Mouse (Mus musculus): ENCODE results near the gene Bcl2l11. TPM values are rescaled to one million over a fixed set of nuclear protein-coding genes. Genes with fewer than 3 reads are reported as not detected.

Bcl2l11 gene
- polyA plus RNA-seq, 1 experiment = 5.2 TPM

DNA sequence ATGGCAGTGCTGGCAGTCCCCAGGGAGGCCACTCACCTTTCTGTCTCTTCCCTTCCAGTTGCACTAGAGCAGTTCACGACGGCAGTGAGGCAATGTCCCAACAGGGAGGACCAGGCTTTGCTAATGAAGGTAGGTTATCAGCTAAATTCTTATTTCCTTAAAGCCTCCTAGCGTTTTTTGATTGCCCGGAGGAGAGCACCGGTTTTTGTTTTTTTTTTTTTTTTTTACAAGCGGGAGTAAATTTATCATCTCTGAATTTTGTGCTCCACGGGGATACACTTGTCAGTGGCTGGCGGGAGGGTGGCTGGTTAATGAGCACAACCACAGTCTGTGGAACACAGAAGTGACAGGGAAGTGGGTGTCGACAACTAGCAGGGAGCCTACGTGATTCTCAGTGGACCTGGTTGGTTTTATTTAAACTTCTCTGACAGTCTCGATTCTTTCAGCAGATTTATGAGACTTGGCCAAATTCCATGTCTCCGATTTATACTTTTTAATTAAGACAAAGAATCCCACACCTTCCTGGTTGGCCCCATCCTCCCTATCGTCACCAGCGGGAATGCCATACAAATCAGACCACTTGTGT, 39.4 kb upstream of the Bcl2l11 start:
- no peaks in the 10 kb centered on the region for H3K27me3 ChIP-seq (ENCODE audit: control insufficient read depth, insufficient read depth, low read length)

DNA sequence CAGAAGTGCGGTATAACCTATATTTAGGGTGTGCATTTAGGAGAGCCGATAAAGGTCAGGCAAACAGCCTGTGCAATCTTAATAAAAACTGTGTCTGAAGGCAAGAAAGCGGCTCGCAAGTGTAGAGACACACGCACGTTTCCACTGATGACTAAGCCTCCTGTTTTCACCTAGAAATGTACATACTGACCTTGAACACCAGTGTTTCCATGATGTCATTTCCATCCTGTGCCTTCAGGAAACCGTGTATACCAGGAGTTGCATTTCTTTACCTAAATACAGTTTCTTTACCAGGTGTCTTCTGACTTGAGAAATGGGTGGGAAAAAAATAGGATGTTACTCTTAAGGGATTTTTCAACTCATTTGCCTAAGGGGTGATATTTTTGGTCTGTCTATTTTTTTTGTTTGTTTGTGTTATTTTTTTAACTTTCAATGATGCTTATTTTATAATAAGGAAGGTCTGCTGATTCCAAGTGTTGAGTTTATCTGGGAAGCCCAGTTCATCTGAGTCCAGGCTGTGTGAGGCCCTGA, 38.8 kb upstream of the Bcl2l11 start:
- Histone ChIP-seq H3K4me3 (replicated peaks; ENCODE audit: insufficient read depth, low read depth, low read length) (no peak overlapping the region), H3K27me3 (ENCODE audit: control insufficient read depth, insufficient read depth, low read length) (no peaks in the 10 kb centered on the region), H3K27ac (ENCODE audit: insufficient read depth, low read length) (no peak overlapping the region), H3K4me1 (ENCODE audit: control insufficient read depth, insufficient read depth, low read length) (no peaks in the 10 kb centered on the region)
- WGBS = 90% methylated on average over 7 of the region's 7 CpGs
- DNase-seq = no peak
- no peak for TF ChIP-seq CTCF (IDR thresholded peaks at IDR 0.05; ENCODE audit: borderline replicate concordance, insufficient read depth, low read depth, low read length)
- no peak for TF ChIP-seq POLR2A (IDR thresholded peaks at IDR 0.05; ENCODE audit: borderline replicate concordance, insufficient read depth, low read length)

More for the DNA sequence above, 39.4 kb upstream of the Bcl2l11 start:
- H3K4me1 ChIP-seq (ENCODE audit: control insufficient read depth, insufficient read depth, low read length) = no peaks in the 10 kb centered on the region
- no peak for TF ChIP-seq CTCF (IDR thresholded peaks at IDR 0.05; ENCODE audit: borderline replicate concordance, insufficient read depth, low read depth, low read length)
- no peak for TF ChIP-seq POLR2A (IDR thresholded peaks at IDR 0.05; ENCODE audit: borderline replicate concordance, insufficient read depth, low read length)
- no peak for DNase-seq
- no peak overlapping the region for H3K27ac ChIP-seq (ENCODE audit: insufficient read depth, low read length)
- 72% methylated on average over 14 of the region's 14 CpGs for WGBS
- H3K4me3 ChIP-seq (replicated peaks; ENCODE audit: insufficient read depth, low read depth, low read length) = no peak overlapping the region

DNA sequence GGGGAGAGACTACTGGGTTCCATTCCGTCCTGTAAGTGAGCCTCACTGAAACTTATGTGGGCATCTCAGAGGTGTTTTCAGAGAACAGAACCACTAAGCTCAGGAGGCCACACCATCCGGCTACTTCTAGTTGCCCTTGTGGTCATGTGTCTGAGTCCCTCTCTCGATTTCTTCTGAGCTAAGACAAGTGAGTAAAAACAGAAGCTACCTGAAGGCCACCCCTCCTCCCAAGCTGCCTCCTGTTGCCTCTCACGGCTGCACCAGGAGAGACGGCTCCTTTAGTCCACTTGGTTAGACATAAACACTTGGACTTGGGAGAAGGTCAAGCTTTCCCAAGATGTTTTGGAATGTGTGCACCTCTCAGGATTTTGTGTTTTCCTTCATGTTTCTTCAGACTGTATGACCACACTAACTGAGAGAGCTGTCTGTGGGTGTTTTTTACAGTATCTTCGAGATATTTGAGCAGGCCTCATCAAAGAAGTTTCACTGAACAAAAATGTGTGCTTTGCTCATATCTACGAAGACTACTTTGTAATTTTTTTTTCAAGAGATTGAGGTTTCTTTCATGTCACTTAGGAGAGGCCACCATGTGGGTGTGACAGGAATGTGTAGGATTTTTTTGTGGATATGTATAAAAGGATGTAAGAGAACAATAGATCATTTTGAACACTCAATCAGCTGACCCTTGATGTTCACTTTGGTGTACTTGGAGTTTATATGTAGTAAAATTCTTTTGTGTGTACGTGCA, 37.9 kb upstream of the Bcl2l11 start:
- TF ChIP-seq POLR2A (IDR thresholded peaks at IDR 0.05; ENCODE audit: borderline replicate concordance, insufficient read depth, low read length) (no peak), CTCF (IDR thresholded peaks at IDR 0.05; ENCODE audit: borderline replicate concordance, insufficient read depth, low read depth, low read length) (no peak)
- WGBS = 88% methylated on average over 8 of the region's 8 CpGs
- Histone ChIP-seq H3K4me3 (replicated peaks; ENCODE audit: insufficient read depth, low read depth, low read length) (no peak overlapping the region), H3K27ac (ENCODE audit: insufficient read depth, low read length) (no peak overlapping the region), H3K4me1 (ENCODE audit: control insufficient read depth, insufficient read depth, low read length) (no peaks in the 10 kb centered on the region), H3K27me3 (ENCODE audit: control insufficient read depth, insufficient read depth, low read length) (no peaks in the 10 kb centered on the region)
- DNase-seq = no peak

DNA sequence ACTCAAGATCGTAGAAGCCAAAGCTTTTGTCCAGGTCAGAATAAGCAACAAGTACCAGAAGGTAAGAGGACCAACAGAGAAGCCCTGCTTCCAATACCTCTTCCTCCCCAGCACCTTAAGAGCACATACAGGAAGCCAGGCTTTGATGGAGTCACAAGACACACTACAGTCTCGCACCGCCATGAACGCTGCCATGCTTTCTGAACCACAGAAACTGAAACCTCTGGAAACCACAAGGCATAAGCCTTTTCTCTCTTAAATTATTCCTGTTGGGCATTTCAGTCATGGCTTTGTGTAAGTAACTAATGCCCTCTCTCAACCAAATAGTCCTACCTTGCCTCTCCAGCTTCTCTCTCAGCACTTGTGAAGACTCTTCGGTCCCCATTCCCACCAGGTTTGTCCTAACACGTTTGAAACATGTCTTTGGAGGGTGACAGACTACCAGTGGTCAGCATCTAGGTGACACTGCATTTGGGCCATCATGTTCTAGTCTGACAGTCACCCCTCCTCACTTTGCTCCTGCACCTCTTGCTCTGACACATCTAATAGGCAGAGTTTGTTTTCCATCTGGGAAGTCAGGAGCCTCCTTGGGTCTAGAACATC, 35.5 kb upstream of the Bcl2l11 start:
- 92% methylated on average over 6 of the region's 6 CpGs for WGBS
- DNase-seq = no peak

DNA sequence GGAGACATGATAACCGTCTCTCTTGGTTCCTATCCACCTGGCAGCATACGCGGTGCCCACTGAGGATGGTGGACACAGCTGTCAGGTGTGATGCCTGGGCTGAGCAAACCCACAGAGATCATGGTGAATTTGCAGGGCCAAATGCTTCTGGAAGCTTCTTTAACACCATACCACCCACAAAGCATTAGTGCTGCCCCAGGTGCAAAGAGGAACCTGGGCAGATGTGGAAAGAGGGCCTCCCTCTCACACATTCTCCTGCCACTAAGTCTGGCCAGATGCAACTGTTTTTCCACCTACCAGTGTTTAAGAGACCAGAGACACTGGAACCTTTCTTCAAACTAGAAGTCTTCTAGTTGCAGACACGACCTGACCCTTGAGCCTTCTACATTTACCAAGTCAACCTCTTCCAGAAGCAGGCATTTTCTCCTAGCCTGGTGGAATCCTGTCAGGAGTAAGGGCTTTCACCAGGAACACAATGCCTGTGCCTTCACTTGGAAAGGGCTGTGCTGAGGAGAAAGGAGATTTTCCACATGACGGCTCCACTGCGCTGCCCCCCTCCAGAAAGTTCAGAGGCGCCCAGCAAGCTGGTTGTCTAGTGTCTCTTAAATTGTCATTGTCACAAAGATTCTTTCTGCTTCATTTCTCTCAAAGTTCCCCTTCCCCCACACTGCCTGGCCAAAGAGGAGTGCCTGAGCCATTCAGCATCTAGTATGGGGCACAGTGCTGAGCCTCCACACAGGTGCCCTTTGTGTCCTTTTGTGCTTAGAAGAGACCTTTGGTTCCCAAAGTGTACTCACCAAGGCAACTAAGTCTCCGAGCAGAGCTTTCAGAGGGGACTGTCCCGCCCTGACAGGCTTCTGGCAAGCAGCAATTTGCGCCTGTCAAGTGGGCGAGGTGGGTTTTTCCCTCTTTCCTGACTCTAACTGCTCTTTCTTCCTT, 34.1 kb upstream of the Bcl2l11 start:
- no peak for DNase-seq
- TF ChIP-seq CTCF (IDR thresholded peaks at IDR 0.05; ENCODE audit: borderline replicate concordance, insufficient read depth, low read depth, low read length) = no peak
- TF ChIP-seq POLR2A (IDR thresholded peaks at IDR 0.05; ENCODE audit: borderline replicate concordance, insufficient read depth, low read length) = no peak
- Histone ChIP-seq H3K4me1 (ENCODE audit: control insufficient read depth, insufficient read depth, low read length) (no peaks in the 10 kb centered on the region), H3K4me3 (replicated peaks; ENCODE audit: insufficient read depth, low read depth, low read length) (no peak overlapping the region), H3K27me3 (ENCODE audit: control insufficient read depth, insufficient read depth, low read length) (no peaks in the 10 kb centered on the region), H3K27ac (ENCODE audit: insufficient read depth, low read length) (no peak overlapping the region)
- WGBS = 71% methylated on average over 11 of the region's 11 CpGs

More for the DNA sequence above, 35.5 kb upstream of the Bcl2l11 start:
- Histone ChIP-seq H3K4me3 (replicated peaks; ENCODE audit: insufficient read depth, low read depth, low read length) (no peak overlapping the region), H3K4me1 (ENCODE audit: control insufficient read depth, insufficient read depth, low read length) (no peaks in the 10 kb centered on the region), H3K27ac (ENCODE audit: insufficient read depth, low read length) (no peak overlapping the region), H3K27me3 (ENCODE audit: control insufficient read depth, insufficient read depth, low read length) (no peaks in the 10 kb centered on the region)
- TF ChIP-seq CTCF (IDR thresholded peaks at IDR 0.05; ENCODE audit: borderline replicate concordance, insufficient read depth, low read depth, low read length) (no peak), POLR2A (IDR thresholded peaks at IDR 0.05; ENCODE audit: borderline replicate concordance, insufficient read depth, low read length) (no peak)

DNA sequence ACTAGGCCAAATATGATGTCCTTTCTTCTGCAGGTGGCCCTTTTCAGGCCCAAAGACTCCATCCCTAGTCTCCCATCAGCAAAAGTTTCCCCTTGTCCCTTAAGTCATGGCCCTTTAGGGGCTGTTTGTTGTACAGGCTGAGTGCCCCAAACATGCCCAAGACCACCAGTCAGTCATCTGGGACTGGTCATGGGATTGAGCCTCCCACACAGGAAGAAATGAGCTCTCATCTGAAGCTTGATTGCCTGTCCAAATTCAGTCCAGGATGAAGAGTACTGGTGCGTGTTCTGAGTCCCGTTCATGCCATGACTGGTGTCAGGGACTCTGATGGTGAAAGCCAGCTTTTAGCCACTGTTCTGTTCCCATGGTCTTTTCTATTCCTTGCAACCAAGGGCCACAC, 33.4 kb upstream of the Bcl2l11 start:
- 60% methylated on average over 2 of the region's 2 CpGs for WGBS
- H3K27ac ChIP-seq (ENCODE audit: insufficient read depth, low read length) = no peak overlapping the region

DNA sequence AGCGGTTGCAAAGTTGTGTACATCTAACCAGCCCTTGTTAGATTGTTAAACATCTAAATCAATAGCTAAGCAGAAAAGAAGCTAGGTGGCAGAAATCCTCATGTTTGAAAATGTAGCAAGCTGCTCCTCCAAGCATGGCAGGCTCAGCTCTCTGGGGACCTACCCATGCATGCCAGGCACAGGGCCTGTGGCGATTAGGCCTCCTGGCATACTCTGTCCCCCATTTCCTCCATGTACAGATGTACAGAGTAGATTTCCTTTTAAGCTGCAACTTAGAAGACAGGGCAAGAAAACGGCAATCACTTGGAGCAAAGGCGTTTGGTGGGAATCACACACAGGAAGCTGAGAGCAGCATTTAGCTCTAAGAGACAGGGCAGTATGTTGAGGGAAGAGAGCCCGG, 31.6 kb upstream of the Bcl2l11 start:
- no peak overlapping the region for H3K27ac ChIP-seq (ENCODE audit: insufficient read depth, low read length)
- H3K27me3 ChIP-seq (ENCODE audit: control insufficient read depth, insufficient read depth, low read length) = no peaks in the 10 kb centered on the region
- WGBS = 76% methylated on average over 5 of the region's 5 CpGs
- no peaks in the 10 kb centered on the region for H3K4me1 ChIP-seq (ENCODE audit: control insufficient read depth, insufficient read depth, low read length)
- no peak for DNase-seq
- TF ChIP-seq CTCF (IDR thresholded peaks at IDR 0.05; ENCODE audit: borderline replicate concordance, insufficient read depth, low read depth, low read length) (no peak), POLR2A (IDR thresholded peaks at IDR 0.05; ENCODE audit: borderline replicate concordance, insufficient read depth, low read length) (no peak)
- H3K4me3 ChIP-seq (replicated peaks; ENCODE audit: insufficient read depth, low read depth, low read length) = no peak overlapping the region

More for the DNA sequence above, 33.4 kb upstream of the Bcl2l11 start:
- DNase-seq = no peak
- TF ChIP-seq CTCF (IDR thresholded peaks at IDR 0.05; ENCODE audit: borderline replicate concordance, insufficient read depth, low read depth, low read length) (no peak), POLR2A (IDR thresholded peaks at IDR 0.05; ENCODE audit: borderline replicate concordance, insufficient read depth, low read length) (no peak)
- Histone ChIP-seq H3K4me3 (replicated peaks; ENCODE audit: insufficient read depth, low read depth, low read length) (no peak overlapping the region), H3K27me3 (ENCODE audit: control insufficient read depth, insufficient read depth, low read length) (no peaks in the 10 kb centered on the region), H3K4me1 (ENCODE audit: control insufficient read depth, insufficient read depth, low read length) (no peaks in the 10 kb centered on the region)
